Mouse (Mus musculus) lung, postnatal 0 days (tissue): ENCODE data around the gene Olfr1023.

Source experiments
- CTCF ChIP-seq: IDR thresholded peaks from 2 replicates; pipeline ENCODE4 v1.5.1; 2016; ENCODE audit warnings: antibody characterized with exemption, mild to moderate bottlenecking
- EP300 ChIP-seq: IDR thresholded peaks from 2 replicates; pipeline ENCODE4 v1.6.1; 2016; ENCODE audit warnings: antibody characterized with exemption, mild to moderate bottlenecking, control low read depth

DNA sequence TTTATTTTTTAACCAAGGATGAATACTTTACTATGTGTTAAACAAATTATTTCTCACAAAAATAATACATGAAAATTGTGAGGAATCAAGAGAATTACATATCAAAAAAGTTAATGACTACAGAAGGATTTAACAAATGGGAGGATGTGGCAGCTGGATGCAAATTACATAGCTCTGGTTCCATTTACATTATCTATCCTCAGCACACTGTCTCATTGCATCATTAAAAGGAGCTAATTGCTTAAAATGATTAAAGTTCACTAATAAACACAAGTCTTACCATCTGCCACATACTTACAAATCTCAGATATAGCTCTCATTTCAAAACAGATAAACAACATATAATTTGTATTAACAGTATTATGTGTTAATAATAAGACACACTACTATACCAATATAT is 27.8 kb downstream of the Olfr1023 start:
- TF ChIP-seq EP300 (no peak), CTCF (no peak)
